Mouse (Mus musculus): ENCODE measurements around the gene Cuedc1. TPM values are rescaled to one million over a fixed set of nuclear protein-coding genes. Genes with fewer than 3 reads are reported as not detected.
A peak's percentile ranks its signal among the peaks of the same experiment; 100 is the strongest.

Cuedc1 gene
- total RNA-seq, 2 experiments from 2014 or later = 32.0 to 32.1 TPM

GRCm38 (mm10) chr11:88146264-88147060, 48.6 kb downstream of the Cuedc1 start:
- DNase-seq (ENCODE audit: low spot score in 2 of 2) = peak in 1 of 2 experiments; percentile 60

DNA sequence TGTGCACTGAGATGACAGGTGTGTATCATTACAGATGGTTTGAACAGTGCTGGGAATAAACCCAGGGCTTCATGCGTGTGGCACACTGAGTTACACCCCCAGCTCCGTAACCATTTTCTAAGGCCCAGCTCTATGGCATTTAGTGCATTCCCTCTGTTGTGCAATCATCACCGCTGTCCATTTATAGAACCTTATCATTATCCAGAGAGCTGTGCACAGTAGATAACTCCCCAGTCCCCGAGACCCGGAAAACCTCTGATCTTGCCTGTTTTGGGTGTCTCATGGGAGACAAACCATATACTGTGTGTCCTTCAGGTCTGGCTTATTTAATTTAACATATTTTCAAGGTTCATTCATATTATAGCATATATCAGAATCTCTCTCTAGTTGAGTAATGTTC, 49.5 kb downstream of the Cuedc1 start:
- DNase-seq (ENCODE audit: low spot score in 2 of 2) = no peak

DNA sequence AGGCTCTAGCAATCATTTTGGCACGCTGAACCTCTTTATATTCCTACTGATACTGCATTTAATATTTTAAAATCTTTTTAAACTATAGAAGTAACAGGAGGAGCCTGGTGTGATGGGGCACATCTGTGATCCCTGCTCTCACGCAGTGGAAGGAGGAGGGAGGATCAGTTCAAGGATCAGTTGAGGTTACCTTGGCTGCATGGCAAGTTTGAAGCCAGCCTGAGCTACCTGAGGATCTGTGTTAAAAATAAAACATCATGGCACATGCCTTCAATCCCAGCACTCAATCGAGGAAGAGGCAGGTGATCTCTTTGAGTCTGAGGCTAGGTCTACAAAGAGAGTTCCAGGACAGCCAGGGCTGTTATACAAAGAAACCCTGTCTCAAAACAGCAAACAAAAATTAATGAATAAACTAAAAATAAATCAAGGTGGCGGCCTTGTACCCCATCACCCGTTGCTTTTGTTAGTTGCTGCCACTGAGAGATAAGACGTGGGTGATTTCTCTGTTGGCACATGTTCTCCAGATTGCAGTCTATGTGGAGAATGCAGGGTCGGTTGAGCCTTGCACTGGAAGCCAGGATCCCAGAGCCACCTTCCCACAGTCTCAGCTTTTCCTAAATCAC, 50.3 kb downstream of the Cuedc1 start:
- no peak for DNase-seq (ENCODE audit: low spot score in 2 of 2)

- DNase-seq (ENCODE audit: low spot score in 2 of 2) = peak; percentile 26 to 80
Observed at GRCm38 (mm10) chr11:88148638-88149279, 50.9 kb downstream of the Cuedc1 start.

DNA sequence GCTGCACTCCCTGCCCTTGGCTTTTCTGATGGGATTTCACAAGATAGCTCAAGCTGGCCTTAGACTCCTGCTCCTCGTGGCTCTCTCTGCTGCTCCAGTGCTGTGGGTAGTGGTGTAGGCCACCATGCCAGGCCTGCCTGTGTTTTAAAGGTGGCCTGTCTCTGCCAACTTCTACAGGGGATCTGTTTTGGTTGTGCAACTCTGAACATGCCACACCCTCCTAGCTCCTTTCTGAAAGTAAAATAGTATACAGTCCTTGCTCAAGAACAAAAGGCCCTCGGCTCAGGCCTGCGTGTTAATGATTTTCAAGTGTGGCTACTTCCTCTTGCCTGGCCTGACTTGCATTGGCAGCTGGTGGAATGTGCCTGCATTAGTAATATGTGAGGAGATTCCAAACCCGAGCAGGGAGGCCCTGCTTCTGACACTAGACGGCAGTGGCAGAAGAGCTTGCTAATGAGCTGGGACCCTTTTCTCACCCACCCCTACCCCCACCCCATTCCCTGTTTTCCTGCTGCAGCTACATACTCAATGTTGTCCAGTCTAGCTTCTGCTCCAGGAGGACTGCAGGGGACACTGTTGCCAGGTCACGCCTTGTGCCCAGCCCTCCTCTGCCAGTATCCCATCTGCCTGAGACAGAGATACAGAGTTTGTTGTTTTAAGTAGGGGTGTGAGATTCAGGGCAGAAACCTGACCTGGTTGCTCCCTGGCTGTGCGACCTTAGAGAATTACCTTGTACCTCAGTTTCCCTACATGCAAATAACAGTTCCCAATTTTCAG, 53.7 kb downstream of the Cuedc1 start:
- DNase-seq (ENCODE audit: low spot score in 2 of 2) = no peak

DNA sequence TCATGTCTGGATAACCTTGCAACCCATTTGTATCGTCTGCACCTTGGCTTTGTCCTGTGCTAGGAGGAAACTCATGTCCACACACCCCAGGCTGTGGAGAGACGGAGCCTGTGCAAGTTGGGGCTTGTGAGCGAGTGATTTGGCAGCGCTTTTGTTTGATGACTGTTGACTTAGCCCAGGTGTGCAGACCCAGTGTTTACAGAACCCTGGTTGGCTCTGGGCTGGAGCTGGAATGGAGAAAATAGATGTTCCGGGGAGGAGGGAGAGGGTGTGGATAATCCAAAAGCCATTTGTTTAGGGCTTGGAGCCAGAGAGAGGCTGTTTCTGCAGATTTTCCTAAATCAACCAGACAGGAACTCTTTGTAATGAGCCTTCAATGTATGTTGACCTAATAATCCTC, 56.0 kb downstream of the Cuedc1 start:
- DNase-seq (ENCODE audit: low spot score in 2 of 2) = no peak

GRCm38 (mm10) chr11:88154500-88154899, 56.6 kb downstream of the Cuedc1 start:
- no peak for DNase-seq (ENCODE audit: low spot score in 2 of 2)

- peak; percentile 49 to 80 for DNase-seq (ENCODE audit: low spot score in 2 of 2)
Observed at GRCm38 (mm10) chr11:88155451-88155850, 57.6 kb downstream of the Cuedc1 start.

DNA sequence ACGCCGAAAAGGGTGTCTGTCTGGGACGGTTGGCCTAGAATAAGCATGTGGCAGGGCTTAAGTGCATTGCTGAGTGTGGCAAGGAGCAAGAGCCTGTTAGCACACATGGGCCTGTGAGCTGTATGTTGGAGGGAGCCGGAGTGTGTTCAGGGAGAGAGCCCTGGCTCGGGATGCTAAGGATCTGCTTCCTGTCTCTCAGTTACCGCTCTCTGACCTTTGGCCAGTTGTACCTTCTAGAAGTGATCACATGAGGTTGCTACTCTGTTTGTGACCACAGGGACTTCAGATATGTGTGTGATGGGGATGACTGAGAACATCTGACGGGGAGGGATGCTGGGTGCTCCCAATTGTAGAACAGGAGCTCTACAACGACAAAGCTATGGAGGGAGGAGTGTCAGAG, 58.1 kb downstream of the Cuedc1 start:
- DNase-seq (ENCODE audit: low spot score in 2 of 2) = no peak

- DNase-seq (ENCODE audit: low spot score in 2 of 2) = no peak
Observed at GRCm38 (mm10) chr11:88156403-88156802, 58.5 kb downstream of the Cuedc1 start.

- DNase-seq (ENCODE audit: low spot score in 2 of 2) = peak; percentile 36 to 45
Observed at GRCm38 (mm10) chr11:88158842-88159246, 61.0 kb downstream of the Cuedc1 start.

DNA sequence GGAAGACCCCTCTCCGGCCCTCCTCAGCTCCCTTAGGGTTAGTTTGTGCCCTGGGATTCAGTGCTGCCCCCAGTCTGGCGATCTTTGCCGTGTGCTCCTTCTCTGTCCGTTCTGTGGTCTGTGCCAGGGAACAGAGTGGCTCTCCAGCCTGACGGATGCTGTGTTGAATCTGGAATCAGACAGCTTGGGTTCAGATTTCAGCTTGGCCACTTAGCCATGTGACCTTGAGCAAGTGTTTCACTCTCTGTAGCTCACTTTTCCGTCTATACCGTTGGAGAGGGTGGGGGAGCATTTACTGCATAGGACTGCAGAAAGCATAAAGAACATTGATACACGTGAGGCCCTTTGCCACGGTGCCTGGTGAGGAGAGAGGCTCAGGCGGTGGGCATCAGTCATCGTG, 61.5 kb downstream of the Cuedc1 start:
- peak in 1 of 2 experiments; percentile 55 for DNase-seq (ENCODE audit: low spot score in 2 of 2)

DNA sequence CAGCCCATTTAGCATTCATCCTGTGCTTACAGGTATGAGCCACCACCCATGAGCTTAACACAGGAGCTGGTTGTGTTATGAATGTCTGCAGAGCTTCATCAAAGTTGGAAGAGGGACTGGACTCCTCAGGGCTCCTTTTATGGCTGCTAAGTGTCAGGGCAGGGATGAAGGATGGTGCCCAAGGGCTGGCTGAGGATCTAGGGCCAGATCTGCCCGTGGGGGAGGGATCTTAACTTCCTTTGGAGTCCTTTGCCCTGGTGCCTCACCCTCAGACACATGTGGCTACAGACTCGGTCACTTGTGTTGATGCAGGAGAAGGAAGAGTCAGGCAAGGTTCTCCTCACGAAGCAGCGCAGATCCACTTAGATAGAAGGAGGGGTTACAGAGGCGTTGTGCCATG, 62.5 kb downstream of the Cuedc1 start:
- no peak for DNase-seq (ENCODE audit: low spot score in 2 of 2)

DNA sequence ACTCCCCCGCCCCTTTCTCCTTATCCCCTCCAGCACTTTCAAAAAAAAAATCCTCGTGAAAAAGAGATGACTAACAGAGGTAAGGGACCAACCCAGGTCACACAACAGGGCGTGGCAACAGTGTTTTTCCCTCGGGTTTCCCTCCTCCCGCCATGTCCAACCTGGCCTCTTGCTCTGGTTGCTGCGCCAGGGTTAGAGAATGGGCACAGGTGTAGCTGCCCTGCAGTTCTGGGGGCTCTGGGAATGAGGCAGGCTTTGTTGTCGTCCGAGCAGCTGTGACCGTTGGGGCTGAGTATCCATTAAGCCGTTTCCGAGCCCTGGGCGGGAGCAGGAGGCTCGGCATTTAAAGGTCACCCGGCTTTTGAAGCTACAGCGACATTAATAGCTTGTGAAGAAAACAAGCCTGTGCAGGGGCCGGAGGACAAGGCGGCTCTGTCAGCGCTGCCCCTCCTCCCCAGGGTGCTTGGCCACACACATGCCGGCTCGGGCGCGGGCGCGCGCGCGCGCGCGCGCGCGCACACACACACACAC, 63.3 kb downstream of the Cuedc1 start:
- DNase-seq (ENCODE audit: low spot score in 2 of 2) = peak; percentile 51 to 60

DNA sequence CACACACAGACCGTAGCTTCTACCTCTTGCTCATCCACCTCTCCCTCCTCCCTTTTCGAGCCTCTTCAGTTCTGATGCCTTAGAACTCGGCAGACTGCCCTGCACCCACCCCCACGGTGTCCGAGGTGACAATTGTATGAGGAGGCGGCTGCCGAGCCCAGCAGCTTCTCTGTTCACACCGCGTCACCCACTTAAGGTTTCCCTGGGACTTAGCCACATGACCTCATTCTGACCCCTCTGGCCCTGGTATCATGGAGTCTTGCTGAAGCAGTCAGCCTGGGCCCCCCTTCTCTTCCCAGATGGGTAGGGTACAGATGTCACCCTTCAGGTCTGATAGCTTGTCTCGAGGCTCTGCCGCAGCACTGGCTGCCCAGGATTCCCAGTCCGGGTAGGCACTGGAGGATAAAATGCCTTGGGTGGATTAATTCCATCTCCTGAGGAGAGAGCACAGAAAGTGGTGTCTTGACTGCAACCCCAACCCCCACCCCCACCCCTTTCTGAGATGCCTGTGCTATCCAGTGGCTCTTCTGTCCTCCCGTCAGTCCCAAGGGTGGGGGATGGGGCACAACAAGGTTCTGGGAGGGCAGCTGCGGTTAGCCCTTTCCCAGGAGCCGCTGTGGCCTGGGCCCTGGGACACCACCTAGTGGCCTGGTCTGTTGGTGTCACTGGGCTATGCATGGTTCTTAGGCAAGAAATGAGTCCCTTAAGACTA, 63.9 kb downstream of the Cuedc1 start:
- peak; percentile 69 to 80 for DNase-seq (ENCODE audit: low spot score in 2 of 2)

- no peak for DNase-seq (ENCODE audit: low spot score in 2 of 2)
Observed at GRCm38 (mm10) chr11:88162740-88163139, 64.9 kb downstream of the Cuedc1 start.

DNA sequence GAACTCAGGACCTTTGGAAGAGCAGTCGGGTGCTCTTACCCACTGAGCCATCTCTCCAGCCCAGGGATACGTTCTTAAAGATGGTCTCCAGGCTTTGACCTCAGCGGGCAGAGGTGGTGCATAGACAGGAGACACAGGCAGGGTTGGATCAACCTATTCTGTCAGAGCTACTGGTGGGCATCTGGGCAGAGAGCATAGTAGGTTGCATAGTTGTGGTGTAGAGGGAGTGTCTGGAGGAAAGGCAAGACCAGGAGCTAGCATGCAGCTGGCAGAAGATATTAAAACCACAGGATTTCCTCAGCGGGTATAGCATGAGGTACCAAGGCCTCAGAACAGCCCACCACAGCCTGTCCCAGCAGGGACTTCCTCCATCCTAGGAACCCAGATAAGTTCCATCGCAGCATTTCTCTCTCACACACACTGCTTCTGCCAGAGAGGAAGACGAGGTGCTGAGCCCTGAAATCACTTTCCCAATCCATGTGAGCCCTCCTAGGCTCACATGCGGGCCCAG, 66.4 kb downstream of the Cuedc1 start:
- DNase-seq (ENCODE audit: low spot score in 2 of 2) = no peak

- DNase-seq (ENCODE audit: low spot score in 2 of 2) = peak in 1 of 2 experiments; percentile 27
Observed at GRCm38 (mm10) chr11:88164801-88165377, 67.0 kb downstream of the Cuedc1 start.

- DNase-seq (ENCODE audit: low spot score in 2 of 2) = no peak
Observed at GRCm38 (mm10) chr11:88165683-88166364, 68.0 kb downstream of the Cuedc1 start.

Measured in layer of hippocampus, postnatal 14 days (tissue).